Mouse (Mus musculus) MEL-GATA-1-ER (cell line): ENCODE data around the gene Nadsyn1.

Experiments used
- DNase-seq: peaks from one replicate; pipeline ENCODE4 v3.0.0-alpha.2; 2012; ENCODE audit warnings: low read depth; ENCODE audit errors: extremely low read depth

Nadsyn1 gene

GRCm38 (mm10) chr7:143805199-143805624 lies 17.4 kb downstream of the Nadsyn1 start:
- no peak for DNase-seq

- no peak for DNase-seq
Measured at GRCm38 (mm10) chr7:143801195-143802065, 21.2 kb downstream of the Nadsyn1 start.

- DNase-seq = no peak
Measured at GRCm38 (mm10) chr7:143800770-143801169, 21.9 kb downstream of the Nadsyn1 start.

GRCm38 (mm10) chr7:143798783-143799182 lies 23.9 kb downstream of the Nadsyn1 start:
- no peak for DNase-seq

GRCm38 (mm10) chr7:143793121-143793520 lies 29.5 kb downstream of the Nadsyn1 start:
- peak; percentile 26 for DNase-seq

- DNase-seq = no peak
Measured at GRCm38 (mm10) chr7:143792336-143792985, 30.2 kb downstream of the Nadsyn1 start.

GRCm38 (mm10) chr7:143783996-143784829 lies 38.4 kb downstream of the Nadsyn1 start, which contains the start of gene Mrgpre:
Gene Mrgpre (minus strand): TSS chr7:143784500.
- DNase-seq = no peak

- no peak for DNase-seq
Measured at GRCm38 (mm10) chr7:143783378-143783995, 39.2 kb downstream of the Nadsyn1 start.

GRCm38 (mm10) chr7:143777375-143777774 lies 45.3 kb downstream of the Nadsyn1 start:
- no peak for DNase-seq

- no peak for DNase-seq
Measured at GRCm38 (mm10) chr7:143776137-143776536, 46.5 kb downstream of the Nadsyn1 start.

- no peak for DNase-seq
Measured at GRCm38 (mm10) chr7:143769461-143769860, 53.2 kb downstream of the Nadsyn1 start.

- DNase-seq = no peak
Measured at GRCm38 (mm10) chr7:143768267-143768666, 54.4 kb downstream of the Nadsyn1 start.

- no peak for DNase-seq
Measured at GRCm38 (mm10) chr7:143766893-143767292, 55.8 kb downstream of the Nadsyn1 start, which contains the start of gene Mrgprg. Gene Mrgprg (minus strand): TSS chr7:143766993.

GRCm38 (mm10) chr7:143764876-143765530 lies 57.6 kb downstream of the Nadsyn1 start:
- no peak for DNase-seq

GRCm38 (mm10) chr7:143763794-143764193 lies 58.9 kb downstream of the Nadsyn1 start:
- no peak for DNase-seq

- no peak for DNase-seq
Measured at GRCm38 (mm10) chr7:143758956-143759355, 63.7 kb downstream of the Nadsyn1 start.

GRCm38 (mm10) chr7:143757696-143758095 lies 65.0 kb downstream of the Nadsyn1 start:
- DNase-seq = no peak

- DNase-seq = peak; percentile 75
Measured at GRCm38 (mm10) chr7:143757027-143757390, 65.6 kb downstream of the Nadsyn1 start.

- DNase-seq = no peak
Measured at GRCm38 (mm10) chr7:143756125-143757026, 66.3 kb downstream of the Nadsyn1 start, which contains the start of gene Osbpl5. Gene Osbpl5 (minus strand): TSS chr7:143756985.
